Mouse (Mus musculus) Patski (cell line): ENCODE data around the gene Fam126b. TPM values are rescaled to one million over a fixed set of nuclear protein-coding genes. Genes with fewer than 3 reads are reported as not detected.
A peak's percentile ranks its signal among the peaks of the same experiment; 100 is the strongest.
"Not testable (repeated sequence)": the region's sequence is repeated elsewhere in the genome, so short reads cannot be mapped to it uniquely, and the experiment has no call there.

Experiments used
- ATAC-seq: fragments of 100-300 bp; one replicate; pipeline ENCODE4 v1.8.0; 2021
- CTCF ChIA-PET: fragments of 350-600 bp; sonication (Branson Sonifier 250); formaldehyde crosslinking; loops from one replicate; lab custom pipeline; 2022; ENCODE audit warnings: inconsistent platforms; lab: Charles Lee
- POLR2A ChIA-PET: fragments of 350-600 bp; sonication (Branson Sonifier 250); formaldehyde crosslinking; loops from one replicate; lab custom pipeline; 2022; ENCODE audit warnings: antibody characterized with exemption, inconsistent platforms; lab: Charles Lee
- DNase-seq: peaks from one replicate; pipeline ENCODE4 v3.0.0-alpha.2; 2011; ENCODE audit warnings: low read depth, low spot score
- H3K27me3 ChIP-seq: fragments of 371-371 bp; one replicate; pipeline ENCODE4 v1.5.1; 2021
- CTCF ChIP-seq: fragments of 100-300 bp; IDR thresholded peaks from one replicate; pipeline ENCODE4 v1.5.1; 2021
- in situ Hi-C: fragments of 300-500 bp; cut with MboI; formaldehyde crosslinking; loops from 3 replicates; pipeline ENCODE4 v1.11.1; 2018; ENCODE audit warnings: low pct_unique_long_range_greater_than_20kb, mixed read lengths
- polyA plus RNA-seq: library from polyadenylated mRNA; unstranded; gene quantifications from one replicate; pipeline ENCODE4 v1.2.3, GENCODE M21; 2021

Gene Fam126b
- polyA plus RNA-seq, 1 experiment from 2014 or later, result 7.0 TPM

DNA sequence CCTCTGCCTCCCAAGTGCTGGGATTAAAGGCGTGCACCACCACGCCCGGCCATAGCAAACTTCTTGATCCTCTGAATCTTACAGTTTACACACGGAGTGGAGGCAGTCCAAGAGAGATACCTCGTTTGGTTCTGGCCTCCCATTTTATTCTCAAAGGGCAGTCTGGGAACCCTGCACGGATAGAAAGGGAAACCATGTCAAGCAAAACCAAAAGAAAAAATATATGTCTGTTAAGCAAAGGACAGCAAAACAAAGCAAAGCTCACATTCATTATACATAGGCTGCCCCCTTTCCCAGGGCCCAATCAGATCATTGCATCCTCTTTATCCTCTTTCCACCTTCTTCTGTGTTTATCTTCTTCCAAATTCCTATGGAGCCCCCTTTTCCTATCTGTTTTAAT lies 27.7 kb upstream of the Fam126b start:
- DNase-seq, result no peak
- no peak for ATAC-seq
- no peaks in the 10 kb centered on the region for H3K27me3 ChIP-seq
- TF ChIP-seq CTCF, result no peak
- ChIA-PET POLR2A (no interaction called here), CTCF (interaction anchor here (1.2 kb wide), 1 partner anchor 8 kb away, joined by 3 read pairs; no protein-coding TSS in a partner anchor)
- in situ Hi-C loops, result no loop called here

- POLR2A ChIA-PET, result interaction anchor here (0.6 kb wide), 1 partner anchor 159 kb away, joined by 3 read pairs; no protein-coding TSS in a partner anchor
- TF ChIP-seq CTCF, result no peak
- ATAC-seq, result no peak
These were observed 24.5 kb upstream of the Fam126b start for GRCm38 (mm10) chr1:58610611-58611010.

GRCm38 (mm10) chr1:58610166-58610565 lies 24.0 kb upstream of the Fam126b start:
- in situ Hi-C loops, result no loop called here
- no peak for ATAC-seq
- TF ChIP-seq CTCF, result no peak
- ChIA-PET CTCF (no interaction called here), POLR2A (interaction anchor here (0.6 kb wide), 1 partner anchor 159 kb away, joined by 3 read pairs; no protein-coding TSS in a partner anchor)
- H3K27me3 ChIP-seq, result no peaks in the 10 kb centered on the region
- no peak for DNase-seq

More at GRCm38 (mm10) chr1:58610611-58611010, 24.5 kb upstream of the Fam126b start:
- in situ Hi-C loops, result no loop called here
- no peak for DNase-seq
- H3K27me3 ChIP-seq, result no peaks in the 10 kb centered on the region
- CTCF ChIA-PET, result no interaction called here

DNA sequence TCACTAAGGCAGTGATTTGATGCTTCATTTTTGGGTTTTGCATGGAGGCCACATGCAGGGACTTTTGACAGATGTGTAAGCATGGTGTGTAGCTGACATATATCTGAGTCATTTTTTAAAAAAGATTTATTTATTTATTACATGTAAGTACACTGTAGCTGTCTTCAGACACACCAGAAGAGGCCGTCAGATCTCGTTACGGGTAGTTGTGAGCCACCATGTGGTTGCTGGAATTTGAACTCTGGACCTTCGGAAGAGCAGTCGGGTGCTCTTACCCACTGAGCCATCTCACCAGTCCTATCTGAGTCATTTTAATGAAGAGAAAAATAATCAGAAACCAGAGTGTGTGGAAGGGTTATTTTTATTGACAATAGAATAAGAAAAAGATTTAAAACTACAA lies 23.5 kb upstream of the Fam126b start:
- ATAC-seq, CTCF ChIA-PET, POLR2A ChIA-PET, H3K27me3 ChIP-seq, DNase-seq, in situ Hi-C loops: not testable (repeated sequence)

DNA sequence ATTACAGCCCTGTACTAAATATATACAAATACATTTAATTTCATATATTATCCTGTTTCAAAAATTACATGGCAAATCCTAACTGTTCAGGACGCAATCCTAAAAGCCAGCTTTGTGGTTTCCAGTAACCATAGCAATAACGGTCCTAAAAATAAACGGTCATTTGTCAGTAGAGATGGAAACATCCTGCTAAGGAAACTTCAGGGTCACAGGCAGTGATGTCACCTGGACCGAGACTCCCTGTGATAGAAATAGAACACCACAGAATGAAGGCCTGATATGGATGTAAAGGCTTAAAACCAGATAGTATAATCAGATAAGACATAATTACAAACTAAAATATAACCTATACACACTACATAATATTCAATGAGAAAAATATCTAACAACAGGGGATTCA lies 17.6 kb upstream of the Fam126b start:
- TF ChIP-seq CTCF, result no peak
- ChIA-PET POLR2A (no interaction called here), CTCF (interaction anchor here (1.6 kb wide), 1 partner anchor 18 kb away, joined by 4 read pairs; no protein-coding TSS in a partner anchor)
- H3K27me3 ChIP-seq, result no peaks in the 10 kb centered on the region
- in situ Hi-C loops, result no loop called here
- no peak for ATAC-seq
- no peak for DNase-seq

GRCm38 (mm10) chr1:58602681-58603080 lies 16.6 kb upstream of the Fam126b start:
- in situ Hi-C loops, result no loop called here
- TF ChIP-seq CTCF, result no peak
- POLR2A ChIA-PET, result no interaction called here
- CTCF ChIA-PET, result interaction anchor here (1.6 kb wide), 1 partner anchor 19 kb away, joined by 4 read pairs; no protein-coding TSS in a partner anchor
- no peak for ATAC-seq
- no peak for DNase-seq
- no peaks in the 10 kb centered on the region for H3K27me3 ChIP-seq

GRCm38 (mm10) chr1:58587491-58587890 lies 1.4 kb upstream of the Fam126b start:
- ChIA-PET POLR2A (no interaction called here), CTCF (no interaction called here)
- no peak for TF ChIP-seq CTCF
- in situ Hi-C loops, result no loop called here
- ATAC-seq, result no peak
- DNase-seq, result no peak
- no peaks in the 10 kb centered on the region for H3K27me3 ChIP-seq

DNA sequence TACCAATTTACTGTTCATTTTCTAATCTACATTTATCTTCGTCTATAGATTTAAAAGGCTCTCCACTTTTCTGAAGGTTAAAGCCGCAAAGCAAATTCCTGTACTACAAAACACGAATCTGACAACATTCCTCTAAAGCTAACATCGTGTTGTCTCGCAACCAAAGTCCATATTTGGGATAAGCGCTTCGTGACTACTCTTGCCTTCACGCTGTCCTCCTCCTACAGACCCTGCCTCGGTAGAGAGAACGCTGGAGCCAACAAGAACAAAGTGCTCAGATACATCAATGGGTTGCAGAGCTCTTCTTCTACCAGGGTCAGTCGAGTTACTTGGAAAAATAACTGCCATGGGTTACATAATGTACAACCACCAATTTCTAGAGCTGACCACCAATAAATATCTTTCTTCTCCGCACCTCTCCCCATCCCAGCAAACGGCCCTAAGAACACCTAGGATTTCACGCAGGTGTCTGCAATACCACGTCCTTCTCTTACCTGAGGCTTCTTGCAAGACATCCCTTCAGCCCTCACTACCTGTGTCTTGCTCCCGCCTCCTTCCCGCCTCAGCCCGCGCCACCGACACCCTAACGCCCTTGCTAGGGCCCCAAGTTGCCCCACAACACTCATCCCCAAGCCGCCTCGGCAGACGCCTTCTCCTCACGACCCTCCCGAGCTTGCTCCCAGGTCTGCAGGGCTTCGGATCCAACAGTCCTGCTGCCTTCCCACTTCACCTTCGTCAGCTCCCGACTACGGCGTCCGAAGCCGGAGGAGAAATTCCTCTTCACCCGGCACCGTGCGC lies 551 bp downstream of the Fam126b start:
- in situ Hi-C loops, result no loop called here
- CTCF ChIA-PET, result interaction anchor here (1.0 kb wide), 1 partner anchor 92 kb away, joined by 3 read pairs; no protein-coding TSS in a partner anchor
- DNase-seq (no peak), ATAC-seq (peak; percentile 39)
- TF ChIP-seq CTCF, result no peak
- POLR2A ChIA-PET, result interaction anchor here (0.6 kb wide), 1 partner anchor 286 kb away, joined by 4 read pairs; no protein-coding TSS in a partner anchor
- H3K27me3 ChIP-seq, result no peaks in the 10 kb centered on the region

DNA sequence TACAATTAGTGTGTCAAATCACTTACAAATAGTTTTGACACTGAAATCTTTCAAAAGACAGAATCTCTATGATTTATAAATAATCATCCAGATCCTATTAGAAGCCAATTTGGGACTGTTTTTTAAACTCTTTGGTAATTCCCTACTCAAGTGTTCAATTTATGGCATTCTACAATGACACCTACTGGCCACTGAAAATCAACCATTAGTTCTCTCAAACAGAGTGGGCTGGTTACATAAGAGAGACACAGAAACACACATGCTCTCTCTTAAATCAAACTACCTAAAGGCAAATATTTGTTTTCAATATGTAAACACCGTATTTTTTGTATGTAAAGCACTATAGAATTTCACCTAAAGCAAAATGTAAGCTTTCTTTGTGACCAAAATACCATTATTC lies 1.9 kb downstream of the Fam126b start:
- POLR2A ChIA-PET, result interaction anchor here (0.8 to 1.5 kb wide), 2 partner anchors 10 to 131 kb away, joined by 3 read pairs; no protein-coding TSS in a partner anchor
- CTCF ChIA-PET, result interaction anchor here (1.1 to 1.6 kb wide), 3 partner anchors 9 to 93 kb away, joined by 4 to 6 read pairs (median 4); no protein-coding TSS in a partner anchor
- H3K27me3 ChIP-seq, result no peaks in the 10 kb centered on the region
- ATAC-seq (no peak), DNase-seq (no peak)
- TF ChIP-seq CTCF, result peak; percentile 30
- in situ Hi-C loops, result no loop called here

GRCm38 (mm10) chr1:58582611-58583010 lies 3.5 kb downstream of the Fam126b start:
- in situ Hi-C loops, result no loop called here
- TF ChIP-seq CTCF, result no peak
- no peak for ATAC-seq
- ChIA-PET POLR2A (no interaction called here), CTCF (interaction anchor here (1.1 to 2.5 kb wide), 6 partner anchors 9 to 164 kb away, joined by 3 to 7 read pairs (median 4); no protein-coding TSS in a partner anchor)
- no peaks in the 10 kb centered on the region for H3K27me3 ChIP-seq
- no peak for DNase-seq

- in situ Hi-C loops, result no loop called here
- peak; percentile 86 for TF ChIP-seq CTCF
- CTCF ChIA-PET, result interaction anchor here (1.0 to 1.3 kb wide), 6 partner anchors 9 to 113 kb away, joined by 3 to 5 read pairs (median 3); no protein-coding TSS in a partner anchor
- DNase-seq (no peak), ATAC-seq (no peak)
- POLR2A ChIA-PET, result no interaction called here
- H3K27me3 ChIP-seq, result no peaks in the 10 kb centered on the region
These were observed 6.9 kb downstream of the Fam126b start for GRCm38 (mm10) chr1:58579179-58579578.
